Mouse (Mus musculus) ES-Bruce4 (cell line): ENCODE measurements around the gene Elf2. TPM values are rescaled to one million over a fixed set of nuclear protein-coding genes. Genes with fewer than 3 reads are reported as not detected.

Experiments
- H3K27ac ChIP-seq: 2 replicates; pipeline ENCODE4 v1.5.1; 2012; ENCODE audit warnings: low read length, inconsistent platforms; ENCODE audit not compliant: insufficient read depth
- H3K27me3 ChIP-seq: 2 replicates; pipeline ENCODE4 v1.6.1; 2012; ENCODE audit warnings: mild to moderate bottlenecking, low read length, inconsistent platforms; ENCODE audit not compliant: control insufficient read depth, poor library complexity, insufficient read depth, severe bottlenecking
- H3K36me3 ChIP-seq: 2 replicates; pipeline ENCODE4 v1.6.1; 2012; ENCODE audit warnings: inconsistent platforms, mild to moderate bottlenecking, low read length, moderate library complexity; ENCODE audit not compliant: control insufficient read depth, poor library complexity, insufficient read depth, severe bottlenecking
- H3K4me1 ChIP-seq: one replicate; pipeline ENCODE4 v1.8.1; 2011; ENCODE audit warnings: low read length; ENCODE audit not compliant: control insufficient read depth, insufficient read depth
- H3K4me3 ChIP-seq: 2 replicates; pipeline ENCODE4 v1.5.1; 2011; ENCODE audit warnings: low read depth, mild to moderate bottlenecking, low read length
- H3K9ac ChIP-seq: 2 replicates; pipeline ENCODE4 v1.6.1; 2012; ENCODE audit warnings: low read depth, mild to moderate bottlenecking, inconsistent platforms; ENCODE audit not compliant: poor library complexity, severe bottlenecking
- H3K9me3 ChIP-seq: replicated peaks from 2 replicates; pipeline ENCODE4 v1.6.1; 2012; ENCODE audit warnings: mild to moderate bottlenecking, low read length, inconsistent platforms; ENCODE audit not compliant: control insufficient read depth, poor library complexity, insufficient read depth, severe bottlenecking
- CTCF ChIP-seq: IDR thresholded peaks from one replicate; pipeline ENCODE4 v1.8.1; 2011; ENCODE audit warnings: low read depth, low read length
- EP300 ChIP-seq: IDR thresholded peaks from 2 replicates; pipeline ENCODE4 v1.6.1; 2011; ENCODE audit warnings: low read depth, low read length; ENCODE audit not compliant: insufficient read depth
- POLR2A ChIP-seq: IDR thresholded peaks from one replicate; pipeline ENCODE4 v1.8.1; 2011; ENCODE audit warnings: low read length; ENCODE audit not compliant: insufficient read depth
- polyA plus RNA-seq: library from polyadenylated mRNA; stranded (reverse); fragments of >200 nt; gene quantifications from 2 replicates; pipeline ENCODE4 v1.2.4, GENCODE M21; 2011; ENCODE audit warnings: low read depth; ENCODE audit not compliant: missing spikeins, insufficient read depth, insufficient read length

The Elf2 gene
- polyA plus RNA-seq, 1 experiment = 57.7 TPM

- peaks cover 64% of the 10 kb centered on the region for H3K36me3 ChIP-seq
- H3K9ac ChIP-seq = no peak overlapping the region
- TF ChIP-seq CTCF (no peak), POLR2A (no peak), EP300 (no peak)
- no peak overlapping the region for H3K4me3 ChIP-seq
- H3K4me1 ChIP-seq = no peaks in the 10 kb centered on the region
- peaks cover 29% of the 10 kb centered on the region for H3K9me3 ChIP-seq
- no peak overlapping the region for H3K27ac ChIP-seq
- no peaks in the 10 kb centered on the region for H3K27me3 ChIP-seq
These were observed 91.0 kb downstream of the Elf2 start for GRCm38 (mm10) chr3:51249460-51249859.

GRCm38 (mm10) chr3:51248600-51248999, 91.9 kb downstream of the Elf2 start:
- no peak overlapping the region for H3K4me3 ChIP-seq
- no peaks in the 10 kb centered on the region for H3K4me1 ChIP-seq
- no peaks in the 10 kb centered on the region for H3K27me3 ChIP-seq
- H3K9me3 ChIP-seq = peaks cover 29% of the 10 kb centered on the region
- peaks cover 62% of the 10 kb centered on the region for H3K36me3 ChIP-seq
- H3K27ac ChIP-seq = no peak overlapping the region
- no peak overlapping the region for H3K9ac ChIP-seq
- TF ChIP-seq POLR2A = no peak
- TF ChIP-seq EP300 = no peak
- TF ChIP-seq CTCF = no peak

GRCm38 (mm10) chr3:51247704-51248103, 92.8 kb downstream of the Elf2 start:
- Histone ChIP-seq H3K36me3 (peaks cover 53% of the 10 kb centered on the region), H3K4me1 (no peaks in the 10 kb centered on the region), H3K27ac (no peak overlapping the region), H3K27me3 (no peaks in the 10 kb centered on the region), H3K9ac (no peak overlapping the region), H3K9me3 (peaks cover 29% of the 10 kb centered on the region), H3K4me3 (no peak overlapping the region)
- TF ChIP-seq POLR2A (no peak), EP300 (no peak), CTCF (no peak)

GRCm38 (mm10) chr3:51239541-51239940, 100.9 kb downstream of the Elf2 start:
- Histone ChIP-seq H3K9me3 (peaks cover 34% of the 10 kb centered on the region), H3K36me3 (peaks cover 22% of the 10 kb centered on the region), H3K27me3 (no peaks in the 10 kb centered on the region), H3K27ac (no peak overlapping the region), H3K4me3 (no peak overlapping the region), H3K9ac (no peak overlapping the region), H3K4me1 (no peaks in the 10 kb centered on the region)
- TF ChIP-seq CTCF = no peak
- TF ChIP-seq EP300 = no peak
- TF ChIP-seq POLR2A = no peak

- H3K9ac ChIP-seq = no peak overlapping the region
- H3K4me1 ChIP-seq = no peaks in the 10 kb centered on the region
- TF ChIP-seq POLR2A (no peak), CTCF (no peak)
- H3K27ac ChIP-seq = no peak overlapping the region
- H3K4me3 ChIP-seq = no peak overlapping the region
- H3K9me3 ChIP-seq = peaks cover 34% of the 10 kb centered on the region
- no peaks in the 10 kb centered on the region for H3K27me3 ChIP-seq
- peaks cover 22% of the 10 kb centered on the region for H3K36me3 ChIP-seq
These were observed 101.9 kb downstream of the Elf2 start for GRCm38 (mm10) chr3:51238515-51238914.

GRCm38 (mm10) chr3:51234752-51235055, 105.8 kb downstream of the Elf2 start:
- Histone ChIP-seq H3K27me3 (no peaks in the 10 kb centered on the region), H3K27ac (no peak overlapping the region), H3K36me3 (peaks cover 24% of the 10 kb centered on the region), H3K9me3 (peaks cover 32% of the 10 kb centered on the region), H3K4me1 (no peaks in the 10 kb centered on the region), H3K4me3 (no peak overlapping the region), H3K9ac (no peak overlapping the region)
- TF ChIP-seq POLR2A = no peak
- no peak for TF ChIP-seq CTCF
- TF ChIP-seq EP300 = no peak
